Mouse (Mus musculus) liver, embryonic 15.5 days (tissue): ENCODE measurements at regions not wholly inside any gene's neighbourhood (a gene's known extent, or its start where the extent isn't known, plus 50 kb on each side); places are given as distances from the start of the nearest gene placed in this dataset.

Source experiments
- ATAC-seq: fragments of 200-750 bp; cut with Nextera tagmentation; 2 replicates; pipeline ENCODE4 v1.8.0; 2017; ENCODE audit warnings: moderate number of reproducible peaks, mild to moderate bottlenecking, moderate library complexity; ENCODE audit not compliant: insufficient read depth
- H3K27ac ChIP-seq: fragments of 300-500 bp; sonication (generic); replicated peaks from 2 replicates; pipeline ENCODE4 v1.5.1; 2015; ENCODE audit warnings: mild to moderate bottlenecking, inconsistent platforms
- H3K27me3 ChIP-seq: fragments of 300-500 bp; sonication (generic); 2 replicates; pipeline ENCODE4 v1.6.1; 2015; ENCODE audit warnings: mild to moderate bottlenecking, inconsistent platforms
- H3K36me3 ChIP-seq: fragments of 300-500 bp; sonication (generic); replicated peaks from 2 replicates; pipeline ENCODE4 v1.6.1; 2015; ENCODE audit warnings: moderate library complexity, mild to moderate bottlenecking, inconsistent platforms
- H3K4me1 ChIP-seq: fragments of 300-500 bp; sonication (generic); replicated peaks from 2 replicates; pipeline ENCODE4 v1.6.1; 2015; ENCODE audit warnings: inconsistent platforms
- H3K4me2 ChIP-seq: fragments of 300-500 bp; sonication (generic); 2 replicates; pipeline ENCODE4 v1.6.1; 2015; ENCODE audit warnings: moderate library complexity, mild to moderate bottlenecking, inconsistent platforms
- H3K4me3 ChIP-seq: fragments of 300-500 bp; sonication (generic); replicated peaks from 2 replicates; pipeline ENCODE4 v1.5.1; 2015; ENCODE audit warnings: mild to moderate bottlenecking, inconsistent platforms
- H3K9ac ChIP-seq: fragments of 300-500 bp; sonication (generic); 2 replicates; pipeline ENCODE4 v1.6.1; 2015; ENCODE audit warnings: moderate library complexity, mild to moderate bottlenecking, inconsistent platforms
- H3K9me3 ChIP-seq: fragments of 300-500 bp; sonication (generic); replicated peaks from 2 replicates; pipeline ENCODE4 v1.6.1; 2016; ENCODE audit warnings: inconsistent platforms
- WGBS: fragments of 180-500 bp; shearing (Covaris S2); methylation state at CpG from one replicate; pipeline ENCODE4 v1.1.7; 2015; ENCODE audit warnings: mixed read lengths; ENCODE audit not compliant: insufficient replicate concordance; 5-methylcytosine and 5-hydroxymethylcytosine counted together

DNA sequence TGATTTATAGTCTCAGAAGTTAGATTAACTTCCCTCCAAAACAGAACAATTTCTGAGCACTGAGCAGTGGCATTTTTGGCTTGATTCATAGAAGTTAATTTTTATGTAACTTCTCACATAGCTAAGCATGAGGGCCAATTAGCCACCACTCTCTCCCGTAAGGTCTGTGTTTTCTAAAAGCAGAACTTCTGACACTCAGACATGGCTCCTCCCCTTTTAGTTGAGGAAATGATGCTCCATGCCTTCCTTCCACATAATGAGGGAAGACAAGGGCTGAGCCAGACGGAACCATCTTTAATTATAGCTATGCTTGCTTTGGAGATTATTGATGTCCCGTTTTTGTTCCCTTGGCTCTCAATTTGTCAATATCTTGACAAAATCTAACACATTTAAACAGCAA, 429.3 kb downstream of the Psat1 start:
- WGBS: 30% methylated on average over 3 of the region's 3 CpGs
- Histone ChIP-seq H3K9ac (no peak overlapping the region), H3K4me3 (no peak overlapping the region), H3K27ac (no peak overlapping the region), H3K36me3 (no peaks in the 10 kb centered on the region), H3K4me2 (no peak overlapping the region), H3K4me1 (no peaks in the 10 kb centered on the region), H3K27me3 (no peaks in the 10 kb centered on the region), H3K9me3 (no peaks in the 10 kb centered on the region)
- ATAC-seq: no peak

DNA sequence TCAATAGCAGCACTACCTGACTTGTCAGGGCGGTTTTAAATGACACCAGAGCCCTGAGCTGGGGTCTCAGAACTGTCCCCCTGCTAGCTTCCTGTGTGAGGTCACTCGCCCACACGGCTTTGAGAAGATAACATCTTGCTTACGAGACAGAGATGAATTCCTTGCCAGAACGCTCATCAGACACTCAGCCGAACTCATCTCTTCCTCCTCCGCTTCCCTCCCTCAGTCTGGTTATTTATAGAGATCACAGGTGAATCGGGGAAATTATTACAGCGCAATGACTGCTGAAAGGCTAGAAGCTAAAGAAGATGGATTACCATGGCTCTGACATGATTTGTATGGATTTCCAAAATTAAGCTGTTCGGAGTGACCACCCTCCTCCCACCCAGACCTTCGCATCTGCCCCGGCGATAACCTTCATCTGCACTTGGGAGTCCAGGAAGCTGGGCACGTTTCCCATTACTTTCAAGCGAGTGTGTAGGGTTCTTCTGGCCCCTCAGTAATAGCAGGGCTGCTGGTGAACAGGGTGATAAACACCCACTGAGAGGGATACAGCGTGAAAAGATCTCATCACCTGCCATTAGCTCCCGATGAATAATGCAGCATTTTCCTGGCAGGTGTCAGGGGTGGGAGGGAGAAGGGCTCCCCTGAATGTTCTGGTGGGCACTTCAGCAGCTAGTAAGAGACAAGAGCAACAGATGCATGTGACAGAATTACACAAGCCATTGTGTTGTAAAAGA, 430.4 kb downstream of the Psat1 start:
- Histone ChIP-seq H3K36me3 (no peaks in the 10 kb centered on the region), H3K4me3 (no peak overlapping the region), H3K9me3 (no peaks in the 10 kb centered on the region), H3K4me1 (no peaks in the 10 kb centered on the region), H3K27ac (no peak overlapping the region), H3K27me3 (no peaks in the 10 kb centered on the region), H3K4me2 (no peak overlapping the region), H3K9ac (no peak overlapping the region)
- WGBS: 25% methylated on average over 17 of the region's 17 CpGs
- ATAC-seq: no peak

DNA sequence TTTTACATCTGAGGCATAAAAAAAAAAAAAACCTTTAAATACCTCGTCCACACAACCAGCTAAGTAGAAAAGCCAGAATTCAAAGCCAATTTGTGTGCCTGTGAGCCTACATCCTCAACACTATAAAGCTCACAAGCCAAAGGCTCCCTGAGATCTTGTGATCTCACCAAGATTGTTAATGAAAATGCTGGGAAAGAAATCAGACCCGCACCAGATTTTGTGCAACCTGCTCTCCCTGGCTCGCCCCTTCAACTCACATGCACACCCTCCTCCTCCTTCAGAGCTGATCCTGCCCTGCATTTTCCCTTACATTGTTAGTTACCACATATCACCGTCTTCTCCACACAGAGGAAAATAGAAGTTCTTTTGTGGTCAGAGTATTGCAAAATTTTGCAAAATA, 433.9 kb downstream of the Psat1 start:
- no peak overlapping the region for H3K27ac ChIP-seq
- WGBS: 48% methylated on average over 4 of the region's 4 CpGs
- no peak overlapping the region for H3K4me2 ChIP-seq
- H3K9ac ChIP-seq: no peak overlapping the region
- H3K27me3 ChIP-seq: no peaks in the 10 kb centered on the region
- H3K9me3 ChIP-seq: no peaks in the 10 kb centered on the region
- no peak overlapping the region for H3K4me3 ChIP-seq
- no peaks in the 10 kb centered on the region for H3K4me1 ChIP-seq
- ATAC-seq: no peak
- no peaks in the 10 kb centered on the region for H3K36me3 ChIP-seq

DNA sequence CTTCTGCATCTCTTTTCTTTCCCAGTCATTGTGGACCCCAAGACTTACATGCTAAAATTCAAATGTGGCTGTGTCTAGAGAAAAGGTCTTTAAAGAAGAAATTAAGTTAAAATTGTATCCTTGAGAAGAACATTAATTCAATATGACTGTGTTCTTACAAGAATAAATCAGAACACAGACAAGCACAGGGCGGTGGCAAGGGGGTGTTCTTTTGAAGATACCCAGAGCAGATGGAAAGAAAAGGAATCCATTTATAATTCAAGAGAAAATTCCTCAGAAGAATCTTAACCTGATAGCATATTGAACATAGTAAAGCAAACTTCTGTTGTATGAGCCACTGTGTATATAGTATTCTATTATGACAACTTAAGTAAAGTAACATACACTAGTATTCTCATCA, 436.7 kb downstream of the Psat1 start:
- no peak for ATAC-seq
- no peak overlapping the region for H3K4me2 ChIP-seq
- 74% methylated on average over 1 of the region's 1 CpGs for WGBS
- no peaks in the 10 kb centered on the region for H3K36me3 ChIP-seq
- no peaks in the 10 kb centered on the region for H3K4me1 ChIP-seq
- H3K27me3 ChIP-seq: no peaks in the 10 kb centered on the region
- H3K27ac ChIP-seq: no peak overlapping the region
- no peak overlapping the region for H3K4me3 ChIP-seq
- H3K9ac ChIP-seq: no peak overlapping the region
- H3K9me3 ChIP-seq: no peaks in the 10 kb centered on the region

DNA sequence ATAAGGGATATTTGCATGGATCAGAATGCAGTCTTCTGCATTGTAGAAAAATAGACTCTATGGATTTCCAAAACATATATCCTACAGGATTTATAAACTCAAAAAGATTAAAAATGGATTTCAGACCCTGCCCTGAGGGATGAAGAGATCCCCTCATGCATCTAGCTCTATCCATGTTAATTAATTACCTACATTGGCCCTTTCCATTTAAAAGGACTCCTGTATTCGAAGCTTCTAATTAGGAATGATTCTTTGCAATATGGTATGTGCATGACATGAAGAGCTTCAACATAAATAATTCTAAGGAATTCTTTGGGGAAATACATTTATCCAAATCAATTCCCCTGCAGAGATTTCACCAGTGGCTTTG, 444.2 kb downstream of the Psat1 start:
- Histone ChIP-seq H3K4me2 (no peak overlapping the region), H3K9me3 (no peaks in the 10 kb centered on the region), H3K36me3 (no peaks in the 10 kb centered on the region), H3K27me3 (no peaks in the 10 kb centered on the region), H3K4me1 (no peaks in the 10 kb centered on the region), H3K27ac (no peak overlapping the region), H3K4me3 (no peak overlapping the region), H3K9ac (no peak overlapping the region)
- 70% methylated on average over 1 of the region's 1 CpGs for WGBS
- ATAC-seq: no peak

DNA sequence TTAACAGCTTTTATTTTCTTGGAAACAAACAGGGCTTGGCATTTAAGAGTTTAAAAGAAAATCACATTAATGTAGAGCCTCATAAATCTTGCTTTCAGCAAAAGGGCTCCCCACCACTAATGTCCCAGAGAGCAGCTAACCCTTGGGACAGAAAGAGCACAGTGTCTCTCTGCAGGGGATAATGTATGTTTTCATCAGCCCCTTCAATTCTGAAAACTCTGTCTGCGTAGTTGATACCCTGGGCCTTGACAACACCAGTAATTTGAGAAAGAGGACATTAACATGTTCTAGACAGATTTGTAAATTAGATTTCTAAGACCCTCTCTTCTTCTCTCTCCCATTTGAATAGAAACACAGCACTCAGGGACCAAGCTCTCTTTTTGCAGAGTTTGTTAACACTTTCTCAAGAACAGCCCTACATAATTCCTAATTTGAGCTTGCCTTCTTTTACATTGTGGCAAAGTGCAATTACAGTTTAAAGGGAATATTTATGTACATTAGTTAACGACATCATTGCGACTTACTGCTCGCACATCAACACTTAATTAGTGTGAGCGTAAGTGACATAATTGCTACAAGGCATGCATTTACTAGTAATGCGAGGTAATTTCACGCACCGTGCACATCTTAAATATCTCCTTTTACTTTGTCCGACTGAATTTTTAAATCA, 444.7 kb downstream of the Psat1 start:
- Histone ChIP-seq H3K27ac (no peak overlapping the region), H3K4me2 (no peak overlapping the region), H3K27me3 (no peaks in the 10 kb centered on the region), H3K4me3 (no peak overlapping the region), H3K4me1 (no peaks in the 10 kb centered on the region), H3K9ac (no peak overlapping the region), H3K36me3 (no peaks in the 10 kb centered on the region), H3K9me3 (no peaks in the 10 kb centered on the region)
- WGBS: 72% methylated on average over 9 of the region's 9 CpGs
- ATAC-seq: no peak

DNA sequence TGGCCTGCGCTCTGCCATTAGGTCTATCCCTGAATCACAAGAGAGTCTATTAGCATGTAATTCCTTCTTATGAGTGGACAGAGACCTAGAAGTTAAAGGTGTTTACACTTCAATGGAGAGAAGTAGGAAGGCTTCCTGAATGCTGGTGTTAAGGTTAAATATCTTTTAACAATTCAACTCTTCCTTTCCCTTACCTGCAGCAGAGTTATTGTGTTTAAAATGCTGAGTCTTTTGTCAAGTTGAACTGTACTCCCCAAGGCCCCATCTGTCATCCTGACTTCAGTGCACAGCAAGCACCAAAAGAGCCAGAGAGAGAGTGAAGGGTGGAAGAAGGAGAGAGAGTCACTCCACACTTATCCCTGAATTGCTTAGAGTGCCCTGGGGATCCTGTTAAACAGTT, 451.6 kb downstream of the Psat1 start:
- H3K4me1 ChIP-seq: no peaks in the 10 kb centered on the region

DNA sequence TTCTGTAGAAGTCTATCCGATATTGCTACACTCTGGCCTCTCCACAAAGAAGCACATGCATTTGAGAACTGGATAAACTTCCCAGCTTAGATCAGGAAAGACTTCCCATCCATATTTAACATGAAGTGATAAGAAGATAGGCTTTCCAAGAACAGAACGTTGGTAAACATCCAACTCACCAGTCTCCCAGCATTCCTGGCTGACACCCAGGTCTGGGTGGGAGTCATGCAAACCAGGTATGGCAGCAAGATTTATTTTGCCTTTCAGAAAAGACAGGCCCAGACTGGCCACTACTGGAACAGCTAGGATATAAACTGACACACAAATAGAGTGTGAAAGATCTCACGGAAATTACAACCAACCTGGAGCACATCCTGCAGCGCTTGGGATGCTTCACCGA, 459.6 kb downstream of the Psat1 start:
- H3K27me3 ChIP-seq: no peaks in the 10 kb centered on the region
- ATAC-seq: no peak
- H3K4me3 ChIP-seq: no peak overlapping the region
- 63% methylated on average over 5 of the region's 5 CpGs for WGBS
- no peak overlapping the region for H3K4me2 ChIP-seq
- H3K36me3 ChIP-seq: no peaks in the 10 kb centered on the region
- no peak overlapping the region for H3K9ac ChIP-seq
- no peaks in the 10 kb centered on the region for H3K4me1 ChIP-seq
- H3K9me3 ChIP-seq: no peaks in the 10 kb centered on the region
- no peak overlapping the region for H3K27ac ChIP-seq

More for the DNA sequence above, 451.6 kb downstream of the Psat1 start:
- Histone ChIP-seq H3K36me3 (no peaks in the 10 kb centered on the region), H3K27ac (no peak overlapping the region), H3K9ac (no peak overlapping the region), H3K4me3 (no peak overlapping the region), H3K4me2 (no peak overlapping the region), H3K9me3 (no peaks in the 10 kb centered on the region), H3K27me3 (no peaks in the 10 kb centered on the region)
- no peak for ATAC-seq
- 55% methylated on average over 1 of the region's 1 CpGs for WGBS

DNA sequence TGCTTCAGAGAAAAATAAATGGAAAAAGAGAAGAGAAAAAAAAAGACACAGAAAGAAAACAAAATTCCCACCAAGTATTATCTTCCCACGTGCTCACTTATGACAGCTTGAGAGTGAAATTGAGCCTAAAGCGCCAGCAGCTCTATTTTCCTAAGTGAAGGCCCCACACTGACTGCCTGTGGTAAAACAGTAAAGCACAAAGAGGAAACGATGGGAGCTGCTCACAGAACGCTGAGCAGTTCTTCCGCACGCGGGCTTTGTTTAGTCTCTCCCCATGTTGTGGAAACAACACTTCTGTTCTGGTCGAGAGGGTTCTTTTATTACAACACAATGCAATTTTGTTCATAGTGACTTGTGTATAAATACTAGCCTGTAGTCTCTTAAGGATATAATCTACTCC, 465.5 kb downstream of the Psat1 start:
- H3K9ac ChIP-seq: no peak overlapping the region
- H3K4me1 ChIP-seq: no peaks in the 10 kb centered on the region
- WGBS: 14% methylated on average over 8 of the region's 8 CpGs
- H3K9me3 ChIP-seq: no peaks in the 10 kb centered on the region
- no peak overlapping the region for H3K4me2 ChIP-seq
- H3K4me3 ChIP-seq: no peak overlapping the region
- H3K27me3 ChIP-seq: no peaks in the 10 kb centered on the region
- H3K27ac ChIP-seq: no peak overlapping the region
- H3K36me3 ChIP-seq: no peaks in the 10 kb centered on the region
- ATAC-seq: no peak

DNA sequence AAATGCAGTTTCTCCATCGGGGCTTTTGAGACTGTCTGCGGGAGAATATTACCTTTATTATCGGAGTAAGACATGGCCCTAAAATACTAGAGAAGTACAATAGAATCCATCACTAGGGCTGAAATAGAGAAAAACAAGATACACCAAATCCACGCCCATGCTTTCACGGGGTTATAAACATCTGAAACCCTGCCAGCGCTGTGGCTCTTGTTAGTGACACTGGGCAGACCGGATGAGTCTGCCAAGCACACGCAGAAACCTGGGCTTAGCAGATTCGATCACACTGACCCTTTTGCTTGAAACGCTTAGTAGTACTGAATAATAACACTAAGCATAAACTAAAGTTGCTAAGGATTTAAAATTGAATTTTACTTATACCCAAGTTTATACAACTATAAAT, 477.6 kb downstream of the Psat1 start:
- H3K4me1 ChIP-seq: no peaks in the 10 kb centered on the region
- 77% methylated on average over 10 of the region's 10 CpGs for WGBS
- no peaks in the 10 kb centered on the region for H3K36me3 ChIP-seq
- no peak for ATAC-seq
- no peaks in the 10 kb centered on the region for H3K27me3 ChIP-seq
- no peak overlapping the region for H3K4me2 ChIP-seq
- H3K27ac ChIP-seq: no peak overlapping the region
- H3K9ac ChIP-seq: no peak overlapping the region
- H3K4me3 ChIP-seq: no peak overlapping the region
- H3K9me3 ChIP-seq: no peaks in the 10 kb centered on the region

DNA sequence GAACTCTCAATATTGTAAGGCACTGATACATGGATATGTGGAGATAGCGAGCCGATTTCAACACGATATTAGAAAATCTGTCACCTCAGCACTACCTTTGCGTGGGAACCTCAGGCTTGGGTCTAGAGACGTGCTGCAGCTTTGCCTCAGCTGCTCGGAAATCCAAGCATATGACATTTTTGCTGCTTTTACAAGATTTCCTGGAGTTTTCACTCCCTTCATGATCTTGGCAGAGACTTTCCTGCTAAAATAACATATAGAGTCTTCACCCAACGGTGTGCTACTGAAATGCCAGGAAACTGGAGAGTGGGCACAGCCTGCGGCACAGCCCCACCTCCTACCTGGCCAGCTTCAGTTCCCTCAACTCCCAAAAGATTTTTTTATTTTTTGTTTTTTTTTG, 480.4 kb downstream of the Psat1 start:
- WGBS: 70% methylated on average over 8 of the region's 8 CpGs

More for the DNA sequence above, 480.4 kb downstream of the Psat1 start:
- Histone ChIP-seq H3K9ac (no peak overlapping the region), H3K4me2 (no peak overlapping the region), H3K36me3 (no peaks in the 10 kb centered on the region), H3K4me1 (no peaks in the 10 kb centered on the region), H3K27ac (no peak overlapping the region), H3K27me3 (no peaks in the 10 kb centered on the region), H3K4me3 (no peak overlapping the region), H3K9me3 (no peaks in the 10 kb centered on the region)
- ATAC-seq: no peak
